Mouse (Mus musculus) liver, postnatal 0 days (tissue): Measurements from ENCODE around the gene Pilra.
"Not testable (repeated sequence)": the region's sequence is repeated elsewhere in the genome, so short reads cannot be mapped to it uniquely, and the experiment has no call there.

ENCODE experiments used
- CTCF ChIP-seq: sonication (generic); IDR thresholded peaks from 2 replicates; pipeline ENCODE4 v1.5.1; 2016; ENCODE audit warnings: antibody characterized with exemption, low read depth
- EP300 ChIP-seq: IDR thresholded peaks from 2 replicates; pipeline ENCODE4 v1.6.1; 2016; ENCODE audit warnings: antibody characterized with exemption, low read depth, mild to moderate bottlenecking

DNA sequence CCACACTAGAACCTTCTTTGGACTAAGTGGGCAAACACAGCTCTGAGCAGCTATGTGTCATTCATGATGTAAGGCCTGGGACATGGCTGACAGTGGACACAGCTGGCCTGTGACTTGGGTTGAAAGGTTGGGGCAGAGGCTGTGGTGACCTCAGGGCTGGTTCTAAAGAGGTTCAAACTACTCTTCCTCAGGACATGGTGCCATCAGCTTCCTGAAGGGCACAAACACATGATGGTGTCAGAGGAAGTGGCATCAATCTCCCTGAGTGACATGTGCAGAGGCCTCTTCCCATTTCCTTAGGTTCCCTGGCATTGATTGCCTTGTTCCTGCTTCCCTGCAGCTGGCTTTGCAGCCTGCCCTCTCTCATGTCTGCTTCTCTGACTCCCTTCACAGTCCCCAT lies 1.0 kb upstream of the Pilra start:
- not testable (repeated sequence) for TF ChIP-seq CTCF, EP300
